Mouse (Mus musculus): Measurements from ENCODE around the gene Sorcs3.

Gene Sorcs3

DNA sequence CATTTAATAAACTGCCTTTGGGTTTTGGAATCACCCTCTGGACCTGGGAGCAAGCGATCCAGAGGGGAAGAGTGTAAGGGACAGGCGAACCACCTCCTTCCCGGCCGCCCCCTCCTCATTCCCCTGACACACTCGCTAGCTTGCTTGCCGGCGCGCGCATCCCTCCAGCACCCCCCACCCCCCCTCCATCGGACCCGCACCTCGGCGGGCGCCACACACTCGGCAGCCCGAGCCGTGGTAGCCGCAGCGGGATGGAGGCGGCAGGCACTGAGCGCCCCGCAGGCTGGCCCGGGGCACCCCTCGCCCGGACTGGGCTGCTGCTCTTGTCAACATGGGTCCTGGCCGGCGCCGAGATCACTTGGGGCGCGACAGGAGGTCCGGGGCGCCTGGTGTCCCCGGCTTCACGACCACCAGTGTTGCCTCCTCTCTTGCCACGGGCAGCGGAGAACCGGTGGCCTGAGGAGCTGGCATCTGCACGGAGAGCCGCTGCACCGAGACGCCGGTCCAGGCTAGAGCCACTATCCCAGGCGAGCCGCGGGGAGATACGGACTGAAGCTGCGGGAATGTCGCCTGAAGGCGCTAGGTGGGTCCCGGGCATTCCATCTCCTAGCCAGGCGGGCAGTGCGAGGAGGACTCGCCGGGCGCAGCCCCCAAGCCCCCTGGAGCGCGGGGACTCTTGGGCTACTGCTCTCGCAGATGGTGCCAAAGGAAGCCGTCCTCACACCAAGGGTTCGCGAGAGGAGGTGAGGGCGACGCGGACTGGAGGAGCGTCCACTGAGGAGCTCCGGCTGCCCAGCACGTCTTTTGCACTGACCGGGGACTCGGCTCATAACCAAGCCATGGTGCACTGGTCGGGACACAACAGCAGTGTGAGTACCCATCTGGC lies at the start of gene Sorcs3:
Gene Sorcs3, plus strand, starts transcription at position 97 of the 886 bp plus-strand sequence.
- DNase-seq = no peak

DNA sequence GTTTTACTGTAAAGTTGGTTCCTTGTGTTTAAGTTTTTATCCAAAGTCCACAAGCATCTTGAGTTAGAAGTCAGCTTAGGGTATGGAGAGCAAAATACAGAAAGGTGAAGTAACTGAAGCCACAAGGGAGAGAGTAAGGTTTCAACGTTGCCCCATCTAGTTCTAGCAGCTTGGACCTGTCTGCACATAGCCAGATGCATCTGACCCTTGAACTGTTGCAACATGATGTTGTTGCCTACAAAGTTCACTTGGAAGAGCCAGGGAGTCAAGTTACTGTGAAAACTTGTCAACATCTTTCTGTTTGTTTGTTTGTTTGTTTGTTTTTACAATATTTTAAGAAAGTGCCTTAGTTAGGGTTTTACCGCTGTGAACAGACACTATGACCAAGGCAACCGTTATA lies 40.5 kb upstream of the Sorcs3 start:
- DNase-seq = no peak

DNA sequence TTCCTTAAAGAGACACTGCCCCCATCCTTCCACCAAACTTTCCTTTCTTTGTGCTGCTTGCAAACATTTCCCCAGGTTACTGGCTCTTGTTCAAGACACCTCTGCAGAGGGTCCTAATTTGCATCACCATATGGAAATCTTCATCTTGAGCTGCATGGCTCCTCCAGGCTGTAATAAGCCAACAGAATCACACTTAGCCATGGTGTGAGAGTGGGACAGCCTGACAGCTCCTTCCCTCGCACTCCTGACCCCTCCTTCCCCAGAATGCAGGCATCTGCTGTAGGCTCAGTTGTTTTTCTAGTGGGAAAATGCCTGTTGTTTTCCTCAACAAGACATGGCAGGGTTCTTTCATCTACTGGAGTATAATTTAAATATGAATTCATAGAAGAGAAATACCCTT lies 38.7 kb upstream of the Sorcs3 start:
- no peak for DNase-seq

DNA sequence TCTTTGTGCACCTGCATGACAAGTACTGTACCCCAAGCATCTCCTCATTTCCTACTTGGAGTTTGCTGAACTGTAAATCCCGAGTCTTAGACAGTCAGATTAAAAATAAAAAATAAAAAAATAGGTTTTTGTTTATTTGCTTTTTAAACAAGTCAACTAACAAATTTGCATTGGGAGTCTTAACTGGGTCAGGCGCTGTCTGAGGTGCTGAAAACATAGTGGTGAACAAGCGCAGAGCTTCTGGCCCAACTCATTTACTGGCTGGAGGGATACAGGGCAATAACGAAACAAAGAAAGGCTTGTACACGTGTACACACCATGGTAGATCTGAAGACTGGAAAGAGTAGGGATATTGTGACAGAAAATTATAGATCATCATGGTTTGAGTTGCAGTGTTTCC lies 37.5 kb upstream of the Sorcs3 start:
- DNase-seq = no peak

DNA sequence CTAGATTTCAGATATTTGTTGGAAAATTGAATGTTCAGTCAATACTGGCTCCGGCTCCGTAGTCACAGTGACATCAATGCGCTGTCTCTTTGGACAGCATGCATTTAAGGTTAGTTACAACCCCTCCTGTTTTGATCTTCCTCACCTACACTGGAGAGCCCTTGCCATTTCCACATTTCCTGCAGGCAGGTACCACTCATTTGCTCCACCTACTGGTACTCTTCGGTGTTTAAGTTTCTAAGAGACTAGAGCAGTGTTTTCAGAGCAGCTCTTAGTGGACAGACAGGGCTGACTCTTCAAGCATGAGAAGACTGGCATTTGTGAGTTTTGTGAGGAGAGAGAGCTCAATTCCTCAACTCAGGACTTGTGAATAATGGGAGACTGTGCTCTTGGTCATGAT lies 31.1 kb upstream of the Sorcs3 start:
- no peak for DNase-seq

DNA sequence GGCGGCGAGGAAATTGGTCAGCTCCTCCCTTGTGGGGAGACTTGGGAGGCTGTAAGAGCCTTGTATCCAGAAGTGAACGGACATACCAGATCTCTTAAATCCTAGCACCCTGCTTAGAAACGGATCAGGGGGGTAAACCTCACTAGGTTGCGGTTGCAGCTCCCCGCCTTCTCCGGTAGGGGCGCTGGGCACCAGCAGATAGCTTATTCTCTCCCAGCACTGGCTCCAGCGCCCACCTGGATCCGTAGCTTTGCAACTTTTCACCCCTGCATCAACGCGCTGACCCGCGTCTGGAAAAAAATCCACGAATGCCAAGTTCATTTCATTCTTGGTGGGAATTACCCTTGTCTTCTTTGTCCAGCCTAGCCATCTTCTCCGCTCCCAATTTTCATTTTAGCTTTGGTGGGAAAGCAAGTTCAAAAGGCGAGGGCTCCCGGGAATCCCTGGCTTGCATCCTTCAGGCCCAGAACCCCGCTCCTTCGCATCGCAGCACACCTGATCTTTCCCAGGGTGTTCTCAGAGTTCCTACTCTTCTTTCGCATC lies 1.8 kb upstream of the Sorcs3 start:
- DNase-seq = peak in 1 of 2 experiments; percentile 20

DNA sequence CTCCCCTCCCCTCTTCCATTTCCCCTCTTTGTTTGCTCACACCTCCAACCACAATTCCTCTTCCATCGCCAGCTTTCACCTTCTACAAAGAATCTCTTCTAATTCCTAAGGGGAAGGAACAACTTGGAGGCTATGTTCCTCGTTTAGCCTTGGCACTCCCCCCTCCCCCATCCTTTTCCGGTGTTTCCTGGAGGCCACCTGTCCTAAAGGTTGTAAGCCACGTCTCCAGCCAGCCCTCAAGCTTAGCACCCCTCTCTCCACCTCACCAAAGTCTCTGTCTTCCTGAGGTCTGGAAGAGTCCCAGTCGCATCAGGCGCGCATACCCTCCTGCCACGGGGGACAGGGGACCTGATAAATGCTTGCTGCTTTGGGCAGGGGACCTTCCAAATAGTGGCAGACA lies 1.3 kb upstream of the Sorcs3 start:
- DNase-seq = no peak

DNA sequence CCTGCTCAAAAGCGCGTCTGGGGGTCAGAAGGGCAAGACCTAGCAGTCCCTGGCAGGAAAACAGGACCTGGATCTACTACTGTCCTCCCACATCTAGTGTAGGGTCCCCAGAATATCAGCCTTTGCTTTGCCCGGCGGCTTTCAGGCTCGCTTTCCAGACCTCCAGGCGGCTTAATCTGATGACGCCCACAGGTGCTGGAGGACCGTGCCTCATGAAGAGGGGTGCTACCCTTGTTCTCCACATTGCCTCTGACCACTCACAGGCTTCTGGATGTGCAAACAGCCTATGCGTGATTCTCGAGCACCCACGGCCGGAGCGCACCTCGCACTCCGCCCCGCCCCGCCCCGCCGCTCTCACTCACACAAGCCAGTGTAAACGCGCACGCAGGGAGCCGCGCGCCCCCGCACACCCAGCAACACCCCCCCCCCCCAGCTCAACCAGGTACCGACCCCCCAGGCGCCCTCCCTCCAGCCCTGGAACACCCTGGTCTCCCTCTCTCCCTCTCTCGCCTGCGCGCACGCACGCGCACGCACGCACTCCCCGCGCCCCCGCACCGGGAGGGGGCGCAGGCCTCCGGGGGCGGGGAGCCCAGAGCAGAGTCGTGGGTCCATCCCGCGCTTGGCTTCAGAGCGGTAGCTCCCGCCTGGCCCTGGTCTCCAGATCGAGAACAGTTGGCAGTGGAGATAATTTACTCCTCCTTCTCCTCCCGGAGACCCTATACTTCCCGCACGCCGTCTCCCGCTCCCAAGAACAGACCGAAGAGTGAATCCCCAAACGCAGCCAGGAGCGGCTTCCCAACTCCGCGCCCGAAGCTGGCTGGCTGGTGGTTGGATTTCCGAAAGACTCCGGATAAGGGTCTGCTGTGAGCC lies 698 bp upstream of the Sorcs3 start:
- no peak for DNase-seq

DNA sequence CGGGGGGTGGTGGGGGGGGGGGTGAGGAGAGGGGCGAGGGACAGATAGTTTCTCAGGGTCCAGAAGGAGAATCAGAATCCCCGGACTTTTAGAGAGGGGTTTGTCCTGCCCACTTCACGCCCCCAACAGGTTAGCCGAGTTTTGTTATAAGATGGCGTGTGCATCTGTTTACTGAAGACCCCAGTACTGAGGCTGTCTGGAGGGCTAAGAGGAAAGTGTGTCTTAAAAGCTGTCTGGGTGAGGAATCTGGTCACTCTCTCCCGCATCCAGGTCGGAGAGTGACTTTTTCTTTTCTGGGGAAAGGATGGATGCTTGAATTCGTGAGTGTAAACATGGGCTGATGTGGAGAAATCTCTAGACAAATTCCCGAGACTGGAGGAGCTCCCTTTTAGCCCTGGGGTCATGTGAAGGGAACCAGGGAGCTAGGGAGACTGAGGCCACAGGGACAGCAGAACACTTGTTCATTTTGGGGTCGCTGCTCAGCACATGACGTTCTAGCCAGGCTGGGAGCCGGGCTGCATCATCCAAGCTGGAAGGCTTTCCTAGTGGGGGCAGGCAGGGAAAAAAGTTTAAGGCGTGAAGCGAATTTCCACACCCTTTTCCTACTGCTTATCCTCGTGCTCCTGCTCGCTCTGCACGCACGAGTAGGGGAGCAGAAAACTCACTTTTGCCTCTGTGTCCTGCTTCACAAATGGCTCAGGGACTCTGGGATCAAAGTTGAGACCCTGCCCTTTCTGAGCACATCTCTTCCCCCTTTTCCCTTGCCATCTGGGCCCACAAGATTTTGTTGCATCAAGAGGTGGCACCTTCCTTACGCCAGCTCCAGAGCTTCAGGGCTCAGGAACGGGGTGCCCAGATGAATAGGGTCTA lies 1.3 kb downstream of the Sorcs3 start:
- no peak for DNase-seq

DNA sequence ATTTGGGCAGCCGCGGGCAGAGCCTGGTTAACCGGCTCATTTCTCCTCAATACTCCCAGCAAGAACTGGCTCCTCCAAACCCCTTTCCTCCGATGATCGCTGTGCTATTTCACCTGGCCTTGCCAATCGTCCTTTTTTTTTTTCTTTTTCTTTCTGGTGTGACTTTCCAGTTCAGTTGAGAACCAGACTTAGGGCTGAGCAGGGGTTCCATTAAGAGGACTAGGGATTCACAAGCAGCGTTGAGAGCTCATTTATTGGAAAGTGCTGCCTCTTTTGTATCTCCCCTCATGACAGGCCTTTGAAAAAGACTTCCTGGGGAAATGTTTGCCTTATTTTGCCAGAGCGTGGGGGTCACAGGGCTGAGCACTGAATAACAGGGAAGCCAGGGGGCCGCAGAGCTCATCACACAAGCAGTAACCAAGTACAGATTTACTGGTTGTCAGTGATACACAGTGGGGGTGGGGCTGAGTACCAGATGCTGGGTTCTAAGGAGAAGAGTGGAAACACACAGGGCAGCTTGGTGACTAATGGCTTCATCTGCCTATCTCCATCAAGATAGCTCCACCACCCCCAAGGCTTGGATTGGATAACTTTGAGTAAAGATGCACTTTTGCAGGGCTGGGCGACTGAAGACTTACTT lies 2.0 kb downstream of the Sorcs3 start:
- DNase-seq = no peak

DNA sequence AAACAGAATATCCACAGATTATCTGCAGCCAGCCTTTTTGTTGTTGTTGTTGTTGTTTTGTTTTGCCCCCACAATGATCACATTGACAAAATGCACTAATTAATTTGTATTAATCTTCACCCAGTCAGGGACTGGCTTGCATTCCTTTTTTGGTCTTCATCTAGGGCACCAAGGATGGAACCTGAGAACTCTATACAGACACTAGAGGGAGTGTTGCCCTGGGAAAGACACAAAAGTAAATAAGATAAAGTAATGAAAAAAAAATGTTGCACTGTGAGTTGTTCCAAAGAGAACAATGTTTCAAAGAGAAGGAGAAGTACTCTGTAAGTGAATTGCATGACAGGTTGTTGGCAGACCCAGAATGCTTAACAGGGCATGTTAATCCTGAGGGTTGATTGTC lies 9.6 kb downstream of the Sorcs3 start:
- no peak for DNase-seq

DNA sequence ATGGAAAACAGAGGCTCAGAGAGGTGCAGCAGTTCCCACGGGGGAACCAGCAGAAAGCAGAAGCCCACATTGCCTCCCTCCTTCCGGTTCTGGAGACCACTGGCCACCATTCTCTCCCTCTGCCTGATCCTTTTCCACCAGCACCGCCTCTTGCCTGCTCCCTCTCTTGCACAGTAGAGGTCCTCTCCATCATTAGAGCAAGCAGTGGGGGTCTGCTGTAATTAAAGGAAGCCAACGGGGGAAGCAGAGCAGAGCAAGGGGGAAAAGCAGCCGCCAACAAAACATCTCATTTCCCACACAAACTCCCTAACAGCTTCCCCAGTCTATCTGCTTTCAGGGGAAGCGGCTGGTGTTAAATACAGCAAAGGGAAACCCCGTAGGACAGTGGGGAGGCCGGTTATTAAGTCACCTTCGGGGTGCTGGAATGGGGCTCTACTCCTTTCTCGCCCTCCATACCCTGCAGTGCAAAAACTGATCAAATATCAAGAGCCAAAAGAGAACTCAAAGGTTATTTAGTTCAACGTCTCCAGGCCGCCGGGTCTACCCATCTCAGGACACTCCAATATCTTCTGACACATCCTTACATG lies 32.1 kb downstream of the Sorcs3 start:
- no peak for DNase-seq

DNA sequence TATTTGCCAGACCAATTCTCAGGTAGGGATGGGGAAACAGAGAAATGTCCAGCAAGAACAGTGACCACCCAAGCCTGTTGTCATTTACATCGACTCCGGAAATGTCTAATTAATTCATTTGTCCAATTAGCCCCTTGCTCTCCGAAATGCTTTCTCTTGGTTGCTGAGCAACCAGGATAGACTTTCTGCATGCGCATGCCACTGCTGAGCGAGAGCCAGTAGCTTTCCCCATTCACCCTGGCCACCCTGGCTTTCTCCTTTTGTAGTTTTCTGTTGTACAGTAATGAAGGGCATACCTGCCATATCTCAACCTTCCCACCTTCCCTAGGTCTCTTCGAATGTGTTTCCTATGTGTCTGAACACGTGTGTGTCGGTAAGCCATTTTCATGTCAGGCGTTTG lies 32.6 kb downstream of the Sorcs3 start:
- DNase-seq = no peak

DNA sequence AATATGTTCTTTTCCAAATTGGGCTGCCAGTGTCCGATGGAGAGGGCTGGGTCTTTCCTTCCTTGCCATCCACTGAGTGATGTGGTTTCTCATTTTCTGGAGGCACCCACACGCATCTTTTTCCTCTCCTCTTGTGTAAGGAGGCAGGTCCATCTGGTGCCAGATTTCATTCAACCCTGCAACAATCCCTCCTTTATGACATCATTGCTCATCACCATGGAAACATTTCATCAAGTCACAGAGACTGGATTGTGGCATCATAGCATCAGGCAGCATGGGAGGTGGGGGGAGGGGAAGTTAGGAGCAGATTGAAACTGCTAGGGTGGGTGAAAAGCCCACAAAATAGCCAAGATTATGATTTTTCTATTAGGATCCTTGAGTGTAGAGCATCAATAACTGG lies 35.1 kb downstream of the Sorcs3 start:
- no peak for DNase-seq

DNA sequence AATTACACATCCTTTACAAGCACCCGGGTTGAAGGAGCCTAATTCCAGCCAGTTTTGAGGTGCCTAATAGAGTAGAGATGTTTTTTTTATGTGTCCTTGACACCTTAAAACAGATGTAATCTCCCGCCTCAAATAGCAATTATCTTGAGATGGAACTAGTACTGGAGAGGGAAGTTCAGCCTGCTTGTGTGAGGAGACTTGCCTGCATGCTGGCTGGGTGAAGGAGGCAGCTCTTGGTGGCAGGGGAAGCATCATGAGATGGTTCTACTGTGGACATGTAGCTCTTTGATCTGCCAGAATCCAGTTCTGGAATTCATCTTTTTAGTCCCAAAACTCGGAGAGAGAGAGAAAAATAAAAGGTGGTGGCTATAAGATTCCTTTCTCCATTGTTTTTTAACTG lies 38.2 kb downstream of the Sorcs3 start:
- DNase-seq = no peak

DNA sequence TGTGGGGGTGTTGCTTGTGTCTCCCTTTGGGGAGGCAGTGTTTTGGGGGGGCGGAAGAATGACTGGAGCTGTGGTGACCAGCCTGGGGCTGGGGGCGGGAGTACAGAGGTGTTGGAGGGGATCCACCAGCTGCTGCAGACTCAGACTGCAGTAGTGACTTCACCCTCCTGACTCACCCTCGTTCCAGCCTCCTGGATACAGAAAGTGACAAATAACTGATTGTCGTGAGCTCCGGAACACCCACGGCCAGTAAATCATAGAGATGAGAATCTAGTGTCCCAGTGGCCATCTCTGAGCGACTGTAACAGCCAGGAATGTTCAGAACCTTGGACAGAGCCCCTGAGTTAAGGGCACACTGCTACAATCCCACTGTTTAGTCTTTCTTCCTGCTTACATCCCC lies 53.4 kb downstream of the Sorcs3 start:
- no peak for DNase-seq

DNA sequence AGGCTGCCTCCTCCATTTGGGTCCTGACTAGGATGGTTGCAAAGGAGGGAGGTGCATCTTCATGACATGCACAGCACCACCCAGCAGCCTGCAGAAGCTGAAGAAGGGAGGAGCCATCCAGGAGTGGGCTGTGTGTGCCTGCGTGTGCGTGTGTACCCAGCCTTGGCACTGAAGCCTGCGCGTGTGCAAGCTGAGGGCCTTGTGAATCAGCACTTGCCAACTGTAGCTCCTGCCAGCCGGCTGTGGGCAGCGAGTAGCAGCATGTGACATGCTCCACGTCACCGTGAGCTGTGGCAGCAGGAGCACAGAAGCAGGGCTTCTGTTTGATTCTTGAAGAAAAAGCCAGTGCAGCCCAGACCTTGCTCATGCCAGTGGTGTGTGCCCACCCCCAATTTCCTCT lies 54.8 kb downstream of the Sorcs3 start:
- DNase-seq = no peak

DNA sequence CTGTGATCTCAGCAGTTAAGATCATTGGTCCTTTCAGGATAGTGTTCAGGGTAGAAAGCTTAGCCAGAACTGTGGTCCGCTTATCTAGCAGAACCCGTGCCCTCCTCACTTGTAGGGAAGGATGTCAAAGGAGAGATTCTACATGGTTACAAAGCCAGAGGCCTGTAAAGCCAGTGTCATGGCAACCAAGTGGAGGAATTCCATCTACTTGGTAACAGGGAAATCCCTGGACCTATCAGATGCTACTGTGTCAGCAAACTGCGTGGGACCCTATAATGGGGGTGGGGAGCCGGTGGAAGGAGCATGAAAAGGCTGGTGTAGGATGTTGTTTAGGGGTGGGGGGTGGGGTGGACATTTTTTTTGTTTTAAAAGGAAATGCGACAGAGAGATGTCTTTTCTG lies 57.9 kb downstream of the Sorcs3 start:
- DNase-seq = no peak

DNA sequence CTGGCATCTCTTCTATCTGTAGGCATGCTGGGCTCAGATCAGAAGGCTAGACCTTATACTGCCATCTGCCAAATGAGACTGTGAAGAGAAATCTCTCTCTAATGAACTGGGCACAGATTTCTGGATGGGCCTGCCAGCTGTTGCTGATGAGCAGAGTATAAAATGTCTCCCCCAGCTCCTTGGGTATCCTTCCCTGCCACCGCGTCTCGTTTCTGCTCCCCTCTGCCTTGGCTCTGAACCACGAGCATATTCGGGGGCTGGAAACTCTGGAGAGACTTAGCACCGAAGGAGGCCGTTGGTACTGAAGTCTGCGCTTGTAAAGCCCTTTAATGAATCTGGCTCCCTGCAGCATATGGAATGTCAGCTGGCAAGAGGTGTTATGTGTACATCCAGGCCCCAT lies 74.4 kb downstream of the Sorcs3 start:
- DNase-seq = no peak

DNA sequence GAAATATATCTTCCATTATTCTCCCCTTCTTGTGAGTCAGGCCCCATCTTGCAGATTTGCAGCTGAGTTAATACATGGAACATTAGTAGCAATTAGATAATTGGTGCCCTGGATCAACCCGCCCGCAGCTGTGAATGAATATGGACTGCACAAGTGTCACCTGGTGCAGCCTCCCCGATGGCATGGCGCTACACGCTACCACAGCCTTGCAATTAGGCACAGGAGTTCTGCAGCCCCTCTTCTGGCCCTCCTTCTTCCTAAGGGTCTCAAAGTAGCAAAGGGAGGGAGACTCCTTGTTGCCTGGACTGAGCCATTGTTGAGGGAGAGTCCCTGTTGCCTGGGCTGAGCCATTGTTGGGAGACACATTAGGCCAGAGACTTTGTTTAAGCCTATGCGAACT lies 76.4 kb downstream of the Sorcs3 start:
- no peak for DNase-seq

DNA sequence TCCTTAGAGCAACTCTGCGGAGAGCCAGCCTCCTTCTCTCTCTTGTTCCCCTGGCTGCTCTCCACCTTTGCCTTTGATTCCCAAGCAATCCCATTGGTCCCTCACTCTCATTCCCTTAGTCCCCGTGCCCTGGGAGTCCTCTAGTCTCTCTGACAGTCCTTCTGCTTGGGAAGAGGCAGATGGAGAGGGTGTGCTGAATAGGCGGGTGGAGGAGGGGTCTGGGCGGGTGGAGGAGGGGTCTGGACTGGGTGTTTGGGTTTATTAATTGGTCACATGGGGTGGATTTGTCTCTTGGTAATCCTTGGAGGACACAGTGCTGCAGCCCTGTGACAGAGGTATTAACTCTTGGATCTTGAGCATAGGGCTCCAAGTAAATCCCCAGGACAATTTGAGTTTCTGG lies 77.4 kb downstream of the Sorcs3 start:
- DNase-seq = no peak
